Mouse (Mus musculus) Patski (cell line): ENCODE data around the gene Robo2. TPM values are rescaled to one million over a fixed set of nuclear protein-coding genes. Genes with fewer than 3 reads are reported as not detected.

ENCODE experiments used
- ATAC-seq: fragments of 100-300 bp; one replicate; pipeline ENCODE4 v1.8.0; 2021
- CTCF ChIA-PET: fragments of 350-600 bp; sonication (Branson Sonifier 250); formaldehyde crosslinking; loops from one replicate; lab custom pipeline; 2022; ENCODE audit warnings: inconsistent platforms; lab: Charles Lee
- POLR2A ChIA-PET: fragments of 350-600 bp; sonication (Branson Sonifier 250); formaldehyde crosslinking; loops from one replicate; lab custom pipeline; 2022; ENCODE audit warnings: antibody characterized with exemption, inconsistent platforms; lab: Charles Lee
- DNase-seq: peaks from one replicate; pipeline ENCODE4 v3.0.0-alpha.2; 2011; ENCODE audit warnings: low read depth, low spot score
- H3K27me3 ChIP-seq: fragments of 371-371 bp; one replicate; pipeline ENCODE4 v1.5.1; 2021
- CTCF ChIP-seq: fragments of 100-300 bp; IDR thresholded peaks from one replicate; pipeline ENCODE4 v1.5.1; 2021
- in situ Hi-C: fragments of 300-500 bp; cut with MboI; formaldehyde crosslinking; loops from 3 replicates; pipeline ENCODE4 v1.11.1; 2018; ENCODE audit warnings: low pct_unique_long_range_greater_than_20kb, mixed read lengths
- polyA plus RNA-seq: library from polyadenylated mRNA; unstranded; gene quantifications from one replicate; pipeline ENCODE4 v1.2.3, GENCODE M21; 2021

The Robo2 gene
- polyA plus RNA-seq, 1 experiment from 2014 or later = 0.01 TPM

DNA sequence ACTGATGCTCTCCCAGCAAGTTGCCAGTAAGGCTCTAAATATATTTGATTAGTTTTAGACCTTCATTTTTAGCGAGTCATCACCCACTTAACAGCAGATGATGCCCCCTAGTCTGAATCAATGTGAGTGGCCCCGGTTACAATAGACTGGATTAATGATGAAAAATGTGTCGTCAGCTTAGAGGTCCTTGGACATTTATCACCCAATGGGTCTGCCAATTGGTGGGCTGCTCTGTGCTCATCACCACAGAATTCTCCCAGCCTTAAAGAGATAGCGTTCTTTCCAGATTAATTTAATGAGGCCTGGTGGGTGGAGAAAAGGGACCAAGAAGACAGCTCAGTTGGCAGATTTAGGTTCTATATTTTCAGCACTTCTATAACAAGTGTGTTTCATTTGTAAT, 138.6 kb downstream of the Robo2 start:
- POLR2A ChIA-PET = no interaction called here
- no peak for DNase-seq
- no peaks in the 10 kb centered on the region for H3K27me3 ChIP-seq
- CTCF ChIA-PET = no interaction called here
- in situ Hi-C loops = no loop called here
- ATAC-seq = no peak
- no peak for TF ChIP-seq CTCF

DNA sequence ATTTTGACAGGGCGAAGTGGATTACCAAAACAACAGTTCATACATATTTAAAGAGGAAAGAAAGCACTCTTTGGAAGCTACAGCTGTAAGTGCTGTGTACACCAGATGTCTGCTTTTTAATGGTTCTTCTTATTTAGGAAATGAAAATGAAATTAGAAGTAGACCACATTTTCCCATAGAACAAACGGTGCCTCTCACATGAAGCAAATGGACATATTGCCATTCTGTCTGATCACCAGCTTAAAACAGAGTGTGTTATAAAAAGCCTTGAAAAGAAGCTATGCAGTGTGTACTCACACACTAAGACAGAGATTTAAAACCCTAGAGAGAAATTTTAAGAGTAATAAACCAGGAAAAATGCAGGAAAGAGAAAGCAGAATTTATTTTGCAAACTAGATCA, 153.4 kb downstream of the Robo2 start:
- CTCF ChIA-PET = no interaction called here
- no peak for ATAC-seq
- no peak for DNase-seq
- no peak for TF ChIP-seq CTCF
- in situ Hi-C loops = no loop called here
- POLR2A ChIA-PET = no interaction called here
- H3K27me3 ChIP-seq = peaks cover 9% of the 10 kb centered on the region

DNA sequence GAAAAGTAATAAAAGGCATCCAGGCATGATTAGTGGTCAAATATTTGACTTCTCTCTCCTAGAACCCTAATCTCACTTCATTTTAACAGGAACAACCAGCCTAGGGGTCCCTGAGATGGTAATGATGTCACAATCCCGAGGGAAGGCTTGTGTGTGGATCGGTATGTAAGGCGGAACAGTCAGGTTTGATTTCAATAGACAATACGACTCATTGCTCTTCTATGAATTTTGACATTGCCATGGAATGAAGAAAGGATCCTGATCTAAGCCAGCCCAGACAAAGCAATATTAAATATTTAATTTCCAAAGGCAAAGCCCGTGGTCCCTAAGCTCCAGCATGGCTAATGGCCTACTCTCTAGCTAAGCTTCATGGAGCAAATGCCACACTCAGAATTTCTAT, 167.2 kb downstream of the Robo2 start:
- no peak for TF ChIP-seq CTCF
- CTCF ChIA-PET = no interaction called here
- POLR2A ChIA-PET = no interaction called here
- no peaks in the 10 kb centered on the region for H3K27me3 ChIP-seq
- no peak for ATAC-seq
- no peak for DNase-seq
- in situ Hi-C loops = no loop called here

- no peak for TF ChIP-seq CTCF
- H3K27me3 ChIP-seq = no peaks in the 10 kb centered on the region
- ATAC-seq (no peak), DNase-seq (no peak)
- ChIA-PET POLR2A (no interaction called here), CTCF (no interaction called here)
- in situ Hi-C loops = no loop called here
Measured at GRCm38 (mm10) chr16:74241534-74241933, 170.1 kb downstream of the Robo2 start.

DNA sequence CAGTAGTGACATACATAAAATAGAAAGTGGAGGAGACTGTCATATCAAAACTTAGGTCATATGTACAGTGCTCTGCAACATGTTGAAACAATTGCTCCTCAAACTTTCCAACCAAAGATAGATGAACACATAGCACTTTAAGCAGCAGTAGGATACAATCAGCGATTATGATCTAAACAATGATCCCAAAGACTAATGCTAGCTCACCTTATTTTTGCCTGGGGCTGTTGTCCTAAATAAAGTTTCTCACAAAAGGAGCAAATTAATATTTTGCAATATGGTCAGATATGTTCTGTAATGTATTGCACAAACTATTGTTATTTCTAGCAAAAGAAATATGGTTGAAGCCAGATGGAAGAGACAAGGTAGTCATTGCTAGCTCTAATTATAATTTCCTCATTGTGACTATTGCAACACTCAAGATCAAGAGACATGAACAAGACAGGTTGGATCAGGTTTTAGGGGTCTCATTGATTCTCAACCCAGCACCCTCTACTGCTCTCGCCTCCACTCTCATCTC, 174.2 kb downstream of the Robo2 start:
- POLR2A ChIA-PET = no interaction called here
- ATAC-seq (no peak), DNase-seq (no peak)
- in situ Hi-C loops = loop anchor here (10.0 kb wide), 1 partner anchor 437 kb away; no protein-coding TSS in a partner anchor
- no peak for TF ChIP-seq CTCF
- H3K27me3 ChIP-seq = no peaks in the 10 kb centered on the region
- CTCF ChIA-PET = no interaction called here

DNA sequence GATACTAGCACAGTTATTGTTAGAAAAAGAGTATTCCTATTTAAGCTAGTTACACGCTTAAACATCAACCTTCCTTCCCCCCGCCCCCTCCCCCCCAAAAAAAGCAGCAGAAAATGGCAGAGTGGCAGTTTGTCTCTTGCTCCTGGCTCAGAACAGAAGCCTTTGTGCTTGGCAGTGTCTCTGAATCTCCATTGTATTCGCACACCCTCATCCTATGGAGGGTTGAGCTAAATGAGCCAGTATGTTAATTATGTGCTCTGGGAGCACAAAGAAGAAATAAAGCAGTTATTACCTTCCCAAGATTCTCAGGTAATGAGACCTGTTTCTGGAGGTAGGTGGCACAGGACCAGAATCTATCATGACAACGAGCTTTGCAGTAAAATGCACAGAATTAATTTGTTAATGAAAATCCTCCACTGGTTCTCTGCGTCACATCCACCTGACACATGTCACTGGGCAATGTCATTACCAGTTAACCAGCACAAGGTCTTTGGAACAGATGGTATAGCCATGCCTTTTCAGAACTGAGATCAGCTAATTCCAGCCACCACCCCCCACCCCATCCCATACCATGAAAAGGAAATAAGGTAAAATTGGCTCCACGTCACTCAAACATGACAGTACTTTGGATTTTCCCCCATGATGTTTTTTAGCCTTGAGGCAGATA, 177.1 kb downstream of the Robo2 start:
- ATAC-seq = no peak
- in situ Hi-C loops = loop anchor here (10.0 kb wide), 1 partner anchor 440 kb away; no protein-coding TSS in a partner anchor
- H3K27me3 ChIP-seq = no peaks in the 10 kb centered on the region
- ChIA-PET CTCF (no interaction called here), POLR2A (no interaction called here)
- TF ChIP-seq CTCF = no peak
- DNase-seq = no peak

GRCm38 (mm10) chr16:74233596-74233995, 178.0 kb downstream of the Robo2 start:
- ChIA-PET CTCF (no interaction called here), POLR2A (no interaction called here)
- DNase-seq (no peak), ATAC-seq (no peak)
- no peaks in the 10 kb centered on the region for H3K27me3 ChIP-seq
- in situ Hi-C loops = loop anchor here (10.0 kb wide), 1 partner anchor 441 kb away; no protein-coding TSS in a partner anchor
- TF ChIP-seq CTCF = no peak

GRCm38 (mm10) chr16:74227285-74227684, 184.3 kb downstream of the Robo2 start:
- CTCF ChIA-PET = no interaction called here
- ATAC-seq (no peak), DNase-seq (no peak)
- in situ Hi-C loops = loop anchor here (10.0 kb wide), 1 partner anchor 578 kb away; no protein-coding TSS in a partner anchor
- no peaks in the 10 kb centered on the region for H3K27me3 ChIP-seq
- no peak for TF ChIP-seq CTCF
- POLR2A ChIA-PET = no interaction called here

GRCm38 (mm10) chr16:74225423-74226272, 186.0 kb downstream of the Robo2 start:
- H3K27me3 ChIP-seq = peaks cover 3% of the 10 kb centered on the region
- CTCF ChIA-PET = no interaction called here
- ATAC-seq (no peak), DNase-seq (no peak)
- POLR2A ChIA-PET = no interaction called here
- in situ Hi-C loops = loop anchor here (10.0 kb wide), 1 partner anchor 579 kb away; no protein-coding TSS in a partner anchor
- no peak for TF ChIP-seq CTCF

DNA sequence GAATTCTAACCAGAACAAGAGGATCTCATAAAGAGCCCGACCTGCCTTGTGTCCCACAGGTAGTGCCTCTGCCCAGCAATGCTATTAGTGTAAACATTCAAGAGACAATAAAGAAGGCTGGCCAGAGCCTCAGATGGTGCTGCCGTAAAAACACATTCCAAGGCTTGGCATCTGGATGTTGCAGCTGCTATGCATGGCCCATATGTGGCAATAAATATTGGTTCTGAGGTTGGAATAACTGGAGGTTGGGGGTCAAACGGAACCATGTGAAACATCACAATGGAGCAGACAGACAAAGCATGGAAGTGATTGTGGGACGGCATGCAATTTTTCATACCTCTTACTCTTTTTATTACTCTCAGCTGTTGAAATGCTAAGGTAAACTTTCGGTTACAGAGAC, 189.1 kb downstream of the Robo2 start:
- ChIA-PET CTCF (no interaction called here), POLR2A (no interaction called here)
- DNase-seq = no peak
- in situ Hi-C loops = loop anchor here (10.0 kb wide), 1 partner anchor 582 kb away; no protein-coding TSS in a partner anchor
- peaks cover 3% of the 10 kb centered on the region for H3K27me3 ChIP-seq
- no peak for TF ChIP-seq CTCF
- ATAC-seq = no peak
